Comparison of ENCODE assay signal across 8 mouse cellular contexts in genomic region chr11:115812533-115813420, GRCm38 (mm10). TPM values are rescaled to one million over a fixed set of nuclear protein-coding genes. Genes with fewer than 3 reads are reported as not detected.
DNase-seq lines count a peak whose midpoint lies in the region; ATAC-seq and TF ChIP-seq lines count a peak whose summit lies in the region.

No protein-coding gene starts in this region.

- no peak for TF ChIP-seq CTCF in gastrocnemius, adult 2 months (IDR thresholded peaks at IDR 0.05)
- TF ChIP-seq CTCF in liver, postnatal 0 days (IDR thresholded peaks at IDR 0.05; ENCODE audit: low read depth) = no peak

- peaks cover 3% of the 10 kb centered on the region for H3K27me3 ChIP-seq in erythroblast, embryonic 14.5 days (ENCODE audit: control insufficient read depth)
- no peaks in the 10 kb centered on the region for H3K27me3 ChIP-seq in liver, postnatal 0 days (ENCODE audit: insufficient read depth, low read length)

- H3K36me3 ChIP-seq in erythroblast, embryonic 14.5 days (ENCODE audit: control insufficient read depth) = peaks cover 70% of the 10 kb centered on the region
- H3K36me3 ChIP-seq in liver, postnatal 0 days (replicated peaks; ENCODE audit: insufficient read depth, low read length) = no peaks in the 10 kb centered on the region

- no peak for TF ChIP-seq EP300 in liver, postnatal 0 days (IDR thresholded peaks at IDR 0.05; ENCODE audit: low read depth)

- DNase-seq in gastrocnemius, adult 2 months = peak; percentile 55
- DNase-seq in gastrocnemius, postnatal 4 days (ENCODE audit: low spot score in 2 of 2) = no peak
- peak; percentile 41 for DNase-seq in NIH3T3 (ENCODE audit: low read depth)
- DNase-seq in induced T-regulatory cell, adult 2 months (ENCODE audit: low read depth) = peak; percentile 45
- peak; percentile 51 for DNase-seq in liver, postnatal 0 days
- peak; percentile 36 for DNase-seq in thymus, postnatal 14 days
- DNase-seq in spleen, adult 12 weeks (ENCODE audit: low spot score) = no peak

- no peaks in the 10 kb centered on the region for H3K9me3 ChIP-seq in erythroblast, embryonic 14.5 days (ENCODE audit: control insufficient read depth, low read length)
- H3K9me3 ChIP-seq in liver, postnatal 0 days (ENCODE audit: low read length) = no peaks in the 10 kb centered on the region

- H3K27ac ChIP-seq in gastrocnemius, adult 2 months = peak overlapping the region; percentile 92
- H3K27ac ChIP-seq in liver, postnatal 0 days (ENCODE audit: low read depth) = peak overlapping the region; percentile 82

- ATAC-seq in liver, postnatal 0 days = no peak

- peak overlapping the region; percentile 82 for H3K9ac ChIP-seq in liver, postnatal 0 days (replicated peaks)

- H3K4me1 ChIP-seq in erythroblast, embryonic 14.5 days (ENCODE audit: control insufficient read depth) = peaks cover 80% of the 10 kb centered on the region
- H3K4me1 ChIP-seq in liver, postnatal 0 days (ENCODE audit: insufficient read depth) = peaks cover 50% of the 10 kb centered on the region

- intact Hi-C loops in gastrocnemius, adult 2 months (cut with DNase I) = loop anchor here (2.0 to 5.0 kb wide), 3 partner anchors 34 to 180 kb away; no protein-coding TSS in a partner anchor

- peak overlapping the region; percentile 96 for H3K4me2 ChIP-seq in liver, postnatal 0 days (ENCODE audit: low read depth, low read length)

- peak overlapping the region; percentile 91 for H3K4me3 ChIP-seq in gastrocnemius, adult 2 months
- peak overlapping the region; percentile 94 for H3K4me3 ChIP-seq in erythroblast, embryonic 14.5 days (replicated peaks)
- H3K4me3 ChIP-seq in liver, postnatal 0 days (ENCODE audit: low read depth, low read length) = peak overlapping the region; percentile 91

- 9% methylated on average over 28 of the region's 28 CpGs for WGBS in liver, postnatal 0 days (ENCODE audit: insufficient replicate concordance)

RNA-seq across cellular contexts. Expression of gene Caskin2, which starts 0.7 kb away (rescaled TPM):
- 10 to 100 TPM; 14.5 to 19.2 TPM for total RNA-seq in gastrocnemius, adult 2 months (2021)
- 10 to 100 TPM; 26.1 to 26.8 TPM for total RNA-seq in gastrocnemius, postnatal 4 days (2021)
- polyA plus RNA-seq in erythroblast, embryonic 14.5 days (2012) = 10.9 and 12.1 TPM in 2 replicates
- 3.2 and 3.3 TPM in 2 replicates for polyA plus RNA-seq in liver, postnatal 0 days (2015; fragmentation: Nextera tagmentation; extraction: Ambion mirVana)

RNA-seq across cellular contexts. Expression of gene Tsen54, which starts 1.7 kb away (rescaled TPM):
- 1 to 10 TPM; 6.2 to 6.9 TPM for total RNA-seq in gastrocnemius, adult 2 months (2021)
- 10 to 100 TPM; 15.6 to 16.9 TPM for total RNA-seq in gastrocnemius, postnatal 4 days (2021)
- polyA plus RNA-seq in erythroblast, embryonic 14.5 days (2012) = 3.4 and 4.5 TPM in 2 replicates
- 7.7 and 8.8 TPM in 2 replicates for polyA plus RNA-seq in liver, postnatal 0 days (2015; fragmentation: Nextera tagmentation; extraction: Ambion mirVana)

RNA-seq across cellular contexts. Expression of gene Llgl2, which starts 11.1 kb away (rescaled TPM):
- total RNA-seq in gastrocnemius, adult 2 months (2021) = 1 to 10 TPM; 8.3 to 9.8 TPM
- 10 to 100 TPM; 19.0 to 21.6 TPM for total RNA-seq in gastrocnemius, postnatal 4 days (2021)
- polyA plus RNA-seq in erythroblast, embryonic 14.5 days (2012) = 2.1 and 2.3 TPM in 2 replicates
- 15.1 and 20.9 TPM in 2 replicates for polyA plus RNA-seq in liver, postnatal 0 days (2015; fragmentation: Nextera tagmentation; extraction: Ambion mirVana)

RNA-seq across cellular contexts. Expression of gene Myo15b, which starts 45.4 kb away (rescaled TPM):
- total RNA-seq in gastrocnemius, adult 2 months (2021) = not detected
- under 1 TPM; 0.37 to 0.60 TPM for total RNA-seq in gastrocnemius, postnatal 4 days (2021)
- not detected in 2 replicates for polyA plus RNA-seq in erythroblast, embryonic 14.5 days (2012)
- polyA plus RNA-seq in liver, postnatal 0 days (2015; fragmentation: Nextera tagmentation; extraction: Ambion mirVana) = 2.4 and 2.7 TPM in 2 replicates

RNA-seq across cellular contexts. Expression of gene Tmem94, which starts 47.5 kb away (rescaled TPM):
- total RNA-seq in gastrocnemius, adult 2 months (2021) = 10 to 100 TPM; 90.6 to 99.5 TPM
- 10 to 100 TPM; 51.9 to 57.3 TPM for total RNA-seq in gastrocnemius, postnatal 4 days (2021)
- 6.1 and 6.3 TPM in 2 replicates for polyA plus RNA-seq in erythroblast, embryonic 14.5 days (2012)
- 4.1 and 4.2 TPM in 2 replicates for polyA plus RNA-seq in liver, postnatal 0 days (2015; fragmentation: Nextera tagmentation; extraction: Ambion mirVana)

Comparison
In these comparisons a context has a peak if more than half of its experiments do, and no peak if none do; other contexts are left out.
1. DNase-seq: peak in gastrocnemius, adult 2 months (single experiment), NIH3T3 (single experiment), induced T-regulatory cell, adult 2 months (single experiment), liver, postnatal 0 days (single experiment) and thymus, postnatal 14 days (single experiment); none in gastrocnemius, postnatal 4 days (0 of 2) and spleen, adult 12 weeks (single experiment).
2. Peak in every context shown above with its lines, with median percentiles within 50 percentile points of each other: H3K4me3 ChIP-seq.